In the genomic region with DNA sequence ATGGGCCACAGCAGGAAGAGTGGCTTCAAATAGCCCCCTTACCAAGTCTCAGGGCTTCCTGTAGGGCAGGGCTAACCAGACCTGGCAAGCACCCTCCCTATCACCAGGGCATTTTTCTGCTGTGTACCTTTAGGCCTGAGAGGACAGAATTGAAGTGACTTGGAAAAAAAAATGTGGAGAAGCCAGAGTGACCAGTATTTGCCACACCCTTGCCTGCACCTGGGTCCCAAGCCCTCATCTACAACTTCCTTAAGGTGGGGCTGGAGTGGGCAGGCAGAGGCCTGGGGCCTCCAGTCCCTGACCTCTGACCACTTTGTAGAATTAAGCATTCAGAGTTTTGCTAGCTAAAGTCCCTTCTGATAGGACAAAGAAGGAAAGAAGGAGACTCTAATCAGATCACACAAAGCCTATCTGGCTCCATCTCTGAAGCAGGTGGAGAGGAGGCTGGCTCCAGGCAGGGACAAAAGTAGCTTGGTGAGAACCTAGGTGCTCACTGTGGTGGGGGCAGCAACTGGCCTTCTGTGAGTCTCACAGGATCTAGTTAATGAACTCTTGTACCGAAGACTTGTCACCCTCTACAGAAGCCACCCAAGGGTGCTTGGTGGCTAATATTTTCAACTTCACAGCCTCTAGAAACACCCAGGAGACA, we compare ENCODE assay signal across 13 mouse cellular contexts. TPM values are rescaled to one million over a fixed set of nuclear protein-coding genes. Genes with fewer than 3 reads are reported as not detected.
DNase-seq lines count a peak whose midpoint lies in the region; ATAC-seq and TF ChIP-seq lines count a peak whose summit lies in the region.
"Had no signal": no experiment of that assay in that cellular context is flagged by ENCODE, and none has a peak within 500 bp of the region (broad histone marks: within the 10 kb centered on the region; RNA-seq: fewer than 3 reads in every experiment).

No protein-coding gene starts in this region.

- H3K4me1 ChIP-seq in kidney, embryonic 16.5 days (ENCODE audit: insufficient read depth, low read length): peaks cover 10% of the 10 kb centered on the region
- H3K4me1 ChIP-seq in bone marrow, adult 2 months (ENCODE audit: control insufficient read depth, insufficient read depth, low read length): peaks cover 17% of the 10 kb centered on the region
- H3K4me1 ChIP-seq in intestine, embryonic 16.5 days (ENCODE audit: control insufficient read depth, insufficient read depth, low read length): peaks cover 12% of the 10 kb centered on the region
- H3K4me1 ChIP-seq: hindbrain, embryonic 13.5 days had no signal

- no peak overlapping the region for H3K9ac ChIP-seq in kidney, embryonic 16.5 days (replicated peaks; ENCODE audit: low read length)
- H3K9ac ChIP-seq in intestine, embryonic 16.5 days (ENCODE audit: low read depth, low read length): no peak overlapping the region
- H3K9ac ChIP-seq: heart, embryonic 13.5 days; hindbrain, embryonic 13.5 days had no signal

- no peak for TF ChIP-seq CTCF in bone marrow, adult 2 months (IDR thresholded peaks at IDR 0.05; ENCODE audit: control insufficient read depth, insufficient read depth, low read length)

- no peak overlapping the region for H3K4me2 ChIP-seq in kidney, embryonic 16.5 days (replicated peaks; ENCODE audit: low read depth, low read length)
- no peak overlapping the region for H3K4me2 ChIP-seq in intestine, embryonic 16.5 days (ENCODE audit: low read depth, low read length)
- H3K4me2 ChIP-seq: heart, embryonic 13.5 days; hindbrain, embryonic 13.5 days had no signal

- H3K27me3 ChIP-seq in kidney, embryonic 16.5 days (ENCODE audit: insufficient read depth, low read length): no peaks in the 10 kb centered on the region
- no peaks in the 10 kb centered on the region for H3K27me3 ChIP-seq in intestine, embryonic 16.5 days (replicated peaks; ENCODE audit: control insufficient read depth, insufficient read depth, low read length)
- H3K27me3 ChIP-seq: heart, embryonic 13.5 days; hindbrain, embryonic 13.5 days had no signal

- no peak for TF ChIP-seq POLR2A in bone marrow, adult 2 months (IDR thresholded peaks at IDR 0.05; ENCODE audit: borderline replicate concordance, control insufficient read depth, low read depth, low read length)

- H3K9me3 ChIP-seq in kidney, embryonic 16.5 days (ENCODE audit: low read length): no peaks in the 10 kb centered on the region
- H3K9me3 ChIP-seq in intestine, embryonic 16.5 days (ENCODE audit: control insufficient read depth, low read length): no peaks in the 10 kb centered on the region
- H3K9me3 ChIP-seq: heart, embryonic 13.5 days; hindbrain, embryonic 13.5 days had no signal

- ATAC-seq in kidney, embryonic 16.5 days (ENCODE audit: low FRiP score, low TSS enrichment): 0 out of 2 replicates have a peak, but pooled peaks have one; percentile 42
- ATAC-seq in intestine, embryonic 16.5 days: peak; percentile 86
- ATAC-seq in cerebellum, adult (ENCODE audit: insufficient number of reproducible peaks, low FRiP score, low TSS enrichment): no peak
- no peak for ATAC-seq in erythroblast, adult 5-6 weeks (replicated peaks; ENCODE audit: low FRiP score, poor library complexity, severe bottlenecking)

- H3K27ac ChIP-seq in kidney, embryonic 16.5 days (ENCODE audit: low read length): peak overlapping the region; percentile 55
- H3K27ac ChIP-seq in bone marrow, adult 2 months (ENCODE audit: control insufficient read depth, insufficient read depth, low read depth, low read length, poor library complexity): peak overlapping the region; percentile 43
- peak overlapping the region; percentile 81 for H3K27ac ChIP-seq in intestine, embryonic 16.5 days (ENCODE audit: low read length)
- H3K27ac ChIP-seq: heart, embryonic 13.5 days; hindbrain, embryonic 13.5 days; kidney, postnatal 0 days had no signal

- WGBS in kidney, embryonic 16.5 days: 75% methylated on average over 1 of the region's 1 CpGs
- 22% methylated on average over 1 of the region's 1 CpGs for WGBS in bone marrow, adult 2 months
- 68% methylated on average over 1 of the region's 1 CpGs for WGBS in intestine, embryonic 16.5 days

- H3K4me3 ChIP-seq in kidney, embryonic 16.5 days (ENCODE audit: low read length): no peak overlapping the region
- no peak overlapping the region for H3K4me3 ChIP-seq in bone marrow, adult 2 months (replicated peaks; ENCODE audit: control insufficient read depth, low read depth, low read length)
- H3K4me3 ChIP-seq in intestine, embryonic 16.5 days (ENCODE audit: low read length): no peak overlapping the region
- H3K4me3 ChIP-seq: erythroblast, embryonic 14.5 days; heart, embryonic 13.5 days; hindbrain, embryonic 13.5 days had no signal

- no peak for DNase-seq in kidney, postnatal 36 days
- peak; percentile 71 for DNase-seq in lung, postnatal 25 days (ENCODE audit: low spot score)
- no peak for DNase-seq in right cerebral cortex, postnatal 10 days (ENCODE audit: low spot score in 2 of 2)
- DNase-seq: cerebellum, adult 18-20 months had no signal

- no peaks in the 10 kb centered on the region for H3K36me3 ChIP-seq in kidney, embryonic 16.5 days (ENCODE audit: insufficient read depth, low read length)
- H3K36me3 ChIP-seq in intestine, embryonic 16.5 days (ENCODE audit: control insufficient read depth, insufficient read depth, low read length): no peaks in the 10 kb centered on the region
- H3K36me3 ChIP-seq: heart, embryonic 13.5 days; hindbrain, embryonic 13.5 days had no signal

RNA-seq across cellular contexts. Expression of gene Kif23, which starts 13.5 kb away (rescaled TPM):
- 122 and 129 TPM in 2 replicates for polyA plus RNA-seq in kidney, embryonic 16.5 days (2015; fragmentation: Nextera tagmentation; extraction: Ambion mirVana)
- 70.7 and 90.6 TPM in 2 replicates for polyA plus RNA-seq in bone marrow, adult 2 months (2011; ENCODE audit: insufficient read depth, insufficient read length, low replicate concordance, missing spikeins)
- polyA plus RNA-seq in intestine, embryonic 16.5 days (2015; fragmentation: Nextera tagmentation; extraction: Ambion mirVana): 80.7 and 82.8 TPM in 2 replicates
- 67.1 and 70.2 TPM in 2 replicates for total RNA-seq in erythroblast, adult 5-6 weeks (2015; ENCODE audit: low replicate concordance)
- 131 and 155 TPM in 2 replicates for total RNA-seq in erythroblast, adult 5-6 weeks (2017; ENCODE audit: low replicate concordance)

RNA-seq across cellular contexts. Expression of gene Rplp1, which starts 45.7 kb away (rescaled TPM):
- polyA plus RNA-seq in kidney, embryonic 16.5 days (2015; fragmentation: Nextera tagmentation; extraction: Ambion mirVana): 1,273 and 1,285 TPM in 2 replicates
- polyA plus RNA-seq in bone marrow, adult 2 months (2011; ENCODE audit: insufficient read depth, insufficient read length, low replicate concordance, missing spikeins): 4,657 and 4,712 TPM in 2 replicates
- polyA plus RNA-seq in intestine, embryonic 16.5 days (2015; fragmentation: Nextera tagmentation; extraction: Ambion mirVana): 1,285 and 1,371 TPM in 2 replicates
- 655 and 829 TPM in 2 replicates for total RNA-seq in erythroblast, adult 5-6 weeks (2015; ENCODE audit: low replicate concordance)
- 835 and 981 TPM in 2 replicates for total RNA-seq in erythroblast, adult 5-6 weeks (2017; ENCODE audit: low replicate concordance)

Comparison
In these comparisons a context has a peak if more than half of its experiments do, and no peak if none do; other contexts are left out.
1. ATAC-seq: peak in kidney, embryonic 16.5 days (single experiment) and intestine, embryonic 16.5 days (single experiment); none in cerebellum, adult (single experiment) and erythroblast, adult 5-6 weeks (single experiment).
2. Peak in every context shown above with its lines, with median percentiles within 50 percentile points of each other: H3K27ac ChIP-seq.